Mouse (Mus musculus): ENCODE measurements around the gene Hist1h2bf. TPM values are rescaled to one million over a fixed set of nuclear protein-coding genes. Genes with fewer than 3 reads are reported as not detected.
"Not testable (repeated sequence)": the region's sequence is repeated elsewhere in the genome, so short reads cannot be mapped to it uniquely, and the experiment has no call there.

Gene Hist1h2bf
- polyA plus RNA-seq, 1 experiment from 2014 or later: 6.7 TPM

DNA sequence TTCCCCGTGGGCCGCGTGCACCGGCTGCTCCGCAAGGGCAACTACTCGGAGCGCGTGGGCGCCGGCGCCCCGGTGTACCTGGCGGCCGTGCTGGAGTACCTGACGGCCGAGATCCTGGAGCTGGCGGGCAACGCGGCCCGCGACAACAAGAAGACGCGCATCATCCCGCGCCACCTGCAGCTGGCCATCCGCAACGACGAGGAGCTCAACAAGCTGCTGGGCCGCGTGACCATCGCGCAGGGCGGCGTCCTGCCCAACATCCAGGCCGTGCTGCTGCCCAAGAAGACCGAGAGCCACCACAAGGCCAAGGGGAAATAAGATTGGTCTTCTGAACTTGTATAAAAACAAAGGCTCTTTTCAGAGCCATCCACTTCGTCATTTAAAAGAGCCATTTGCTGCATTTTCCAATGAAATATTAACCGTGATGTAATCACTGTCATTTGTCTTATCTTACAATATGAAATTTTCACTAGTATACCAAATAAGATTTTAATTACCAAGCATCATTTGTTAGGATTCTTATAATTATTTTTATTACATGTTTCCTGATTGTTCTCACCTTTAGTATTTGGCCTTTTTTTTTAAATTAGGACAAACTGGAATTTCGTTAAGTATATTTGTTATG, 662 bp upstream of the Hist1h2bf start:
- Histone ChIP-seq H3K9ac (ENCODE audit: low read depth, low read length) (peak overlapping the region; percentile 82), H3K27ac (ENCODE audit: low read depth, low read length) (peak overlapping the region; percentile 94), H3K4me2 (replicated peaks; ENCODE audit: low read depth, low read length) (peak overlapping the region; percentile 46), H3K4me3 (ENCODE audit: low read length) (peak overlapping the region; percentile 54)
- not testable (repeated sequence) for H3K27me3 ChIP-seq (ENCODE audit: control insufficient read depth, insufficient read depth, low read length); H3K9me3 ChIP-seq (ENCODE audit: control insufficient read depth, low read length); H3K4me1 ChIP-seq (ENCODE audit: control insufficient read depth, insufficient read depth, low read length); H3K36me3 ChIP-seq (ENCODE audit: control insufficient read depth, insufficient read depth, low read length); ATAC-seq (ENCODE audit: low FRiP score, low TSS enrichment)
- WGBS: 4% methylated on average over 7 of the region's 39 CpGs

DNA sequence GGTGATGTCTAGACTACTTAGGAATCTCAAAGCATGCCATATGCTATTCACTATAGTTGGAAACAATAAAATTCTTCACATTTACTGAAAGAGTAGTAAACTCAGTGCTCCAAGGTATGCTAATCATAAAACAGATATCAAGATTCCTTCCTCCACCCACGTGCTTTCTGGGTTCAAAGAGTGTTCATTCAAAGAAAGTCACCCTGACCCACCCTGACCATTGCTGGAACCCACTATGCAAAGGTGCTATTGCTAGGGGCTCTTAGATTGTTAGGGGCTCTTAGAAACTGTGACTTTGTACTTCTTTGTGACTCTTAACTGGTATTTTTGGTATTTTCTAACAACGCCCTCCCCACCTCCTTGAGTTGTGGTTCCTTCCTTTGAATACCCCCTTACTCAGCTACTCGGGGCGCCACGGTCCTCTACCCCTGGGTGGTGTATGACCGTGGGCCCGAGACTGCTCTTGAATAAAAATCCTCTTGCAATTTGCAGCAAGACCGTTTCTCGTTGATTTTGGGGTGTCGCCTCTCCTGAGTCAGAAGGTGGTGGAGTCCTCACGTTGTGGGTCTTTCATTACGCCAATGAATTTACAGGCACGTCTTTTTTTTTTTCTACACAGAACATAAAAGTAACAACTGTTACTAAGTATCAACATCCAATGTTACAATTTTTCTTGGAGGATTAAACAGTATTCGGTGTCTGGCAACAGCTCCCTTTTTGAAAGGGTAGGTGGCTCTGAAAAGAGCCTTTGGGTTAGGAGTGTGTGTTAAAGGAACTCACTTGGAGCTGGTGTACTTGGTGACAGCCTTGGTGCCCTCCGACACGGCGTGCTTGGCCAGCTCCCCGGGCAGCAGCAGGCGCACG, 730 bp downstream of the Hist1h2bf start:
- not testable (repeated sequence) for H3K36me3 ChIP-seq (ENCODE audit: control insufficient read depth, insufficient read depth, low read length)
- peak overlapping the region; percentile 43 for H3K4me3 ChIP-seq (ENCODE audit: low read length)

DNA sequence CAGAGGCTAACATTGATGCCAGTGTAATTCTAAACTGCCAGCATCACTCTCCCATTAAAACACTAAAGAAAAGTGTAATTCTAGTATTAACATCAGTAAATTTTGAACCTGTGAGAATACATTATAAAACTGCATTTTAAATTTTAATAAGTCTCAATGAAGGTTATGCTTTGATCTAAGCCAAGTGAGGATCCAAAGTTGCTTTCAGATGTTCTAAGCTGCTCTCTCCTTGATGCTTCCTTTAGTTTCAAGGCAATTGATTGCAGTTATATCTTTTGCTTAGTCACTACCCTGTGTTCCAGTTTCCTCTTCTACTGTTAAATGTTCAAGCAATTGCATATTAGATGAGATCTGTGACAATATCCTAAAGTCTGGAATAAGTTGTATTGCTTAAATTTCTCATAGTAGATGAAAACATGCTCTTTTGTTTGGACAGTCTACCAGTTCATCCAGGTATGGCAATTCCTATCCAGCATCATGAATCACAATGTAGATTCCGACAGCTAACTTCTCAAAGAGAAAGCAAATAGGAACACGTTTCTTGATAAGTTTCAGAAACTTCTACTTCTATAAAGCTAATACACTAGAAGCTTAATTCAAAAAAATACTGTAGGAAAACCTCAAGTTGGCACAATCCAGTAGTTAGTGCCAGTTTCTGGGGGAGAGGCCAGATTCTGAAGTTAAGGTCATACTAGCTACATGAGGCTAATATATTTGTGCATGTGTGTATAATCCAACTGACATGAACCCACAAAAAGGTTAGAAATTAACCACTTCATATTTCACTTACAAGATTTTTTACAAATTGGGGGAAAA, 1.6 kb downstream of the Hist1h2bf start:
- no peaks in the 10 kb centered on the region for H3K36me3 ChIP-seq (ENCODE audit: control insufficient read depth, insufficient read depth, low read length)
- no peak for ATAC-seq (ENCODE audit: low FRiP score, low TSS enrichment)
- 27% methylated on average over 2 of the region's 2 CpGs for WGBS

More for the DNA sequence above, 730 bp downstream of the Hist1h2bf start:
- not testable (repeated sequence) for ATAC-seq (ENCODE audit: low FRiP score, low TSS enrichment); H3K4me1 ChIP-seq (ENCODE audit: control insufficient read depth, insufficient read depth, low read length); H3K27me3 ChIP-seq (ENCODE audit: control insufficient read depth, insufficient read depth, low read length); H3K9me3 ChIP-seq (ENCODE audit: control insufficient read depth, low read length)
- Histone ChIP-seq H3K27ac (ENCODE audit: low read depth, low read length) (peak overlapping the region; percentile 92), H3K9ac (ENCODE audit: low read depth, low read length) (peak overlapping the region; percentile 82), H3K4me2 (replicated peaks; ENCODE audit: low read depth, low read length) (peak overlapping the region; percentile 69)
- WGBS: 12% methylated on average over 17 of the region's 20 CpGs

DNA sequence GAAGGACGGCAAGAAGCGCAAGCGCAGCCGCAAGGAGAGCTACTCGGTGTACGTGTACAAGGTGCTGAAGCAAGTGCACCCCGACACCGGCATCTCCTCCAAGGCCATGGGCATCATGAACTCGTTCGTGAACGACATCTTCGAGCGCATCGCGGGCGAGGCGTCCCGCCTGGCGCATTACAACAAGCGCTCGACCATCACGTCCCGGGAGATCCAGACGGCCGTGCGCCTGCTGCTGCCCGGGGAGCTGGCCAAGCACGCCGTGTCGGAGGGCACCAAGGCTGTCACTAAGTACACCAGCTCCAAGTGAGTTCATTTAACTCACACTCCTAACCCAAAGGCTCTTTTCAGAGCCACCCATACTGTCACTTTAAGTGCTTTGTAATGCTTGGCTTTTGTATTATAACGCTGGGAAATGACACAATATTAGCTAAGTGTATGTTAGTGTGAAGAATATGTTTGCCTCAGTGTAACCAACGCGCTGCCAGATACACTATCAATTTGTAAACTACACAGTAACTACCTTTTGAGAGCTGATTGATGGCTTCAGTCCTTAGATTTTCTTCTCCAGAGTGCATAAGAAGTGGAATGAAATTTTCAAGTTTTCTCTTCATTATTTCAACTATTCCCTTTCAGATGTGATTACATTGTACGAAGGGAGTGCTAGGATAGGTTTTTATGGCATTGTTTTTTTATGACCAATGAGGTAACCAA, 2.3 kb downstream of the Hist1h2bf start:
- not testable (repeated sequence) for H3K4me1 ChIP-seq (ENCODE audit: control insufficient read depth, insufficient read depth, low read length); H3K9me3 ChIP-seq (ENCODE audit: control insufficient read depth, low read length); H3K36me3 ChIP-seq (ENCODE audit: control insufficient read depth, insufficient read depth, low read length); ATAC-seq (ENCODE audit: low FRiP score, low TSS enrichment); H3K27me3 ChIP-seq (ENCODE audit: control insufficient read depth, insufficient read depth, low read length)
- under 1% methylated on average over 13 of the region's 34 CpGs for WGBS
- peak overlapping the region; percentile 92 for H3K27ac ChIP-seq (ENCODE audit: low read depth, low read length)
- peak overlapping the region; percentile 82 for H3K9ac ChIP-seq (ENCODE audit: low read depth, low read length)
- peak overlapping the region; percentile 43 for H3K4me3 ChIP-seq (ENCODE audit: low read length)
- peak overlapping the region; percentile 69 for H3K4me2 ChIP-seq (replicated peaks; ENCODE audit: low read depth, low read length)

More for the DNA sequence above, 1.6 kb downstream of the Hist1h2bf start:
- no peaks in the 10 kb centered on the region for H3K27me3 ChIP-seq (ENCODE audit: control insufficient read depth, insufficient read depth, low read length)
- H3K4me2 ChIP-seq (replicated peaks; ENCODE audit: low read depth, low read length): peak overlapping the region; percentile 69
- peak overlapping the region; percentile 82 for H3K9ac ChIP-seq (ENCODE audit: low read depth, low read length)
- 0 out of 2 replicates have a peak, but pooled peaks cover 6% of the 10 kb centered on the region for H3K4me1 ChIP-seq (ENCODE audit: control insufficient read depth, insufficient read depth, low read length)
- no peaks in the 10 kb centered on the region for H3K9me3 ChIP-seq (ENCODE audit: control insufficient read depth, low read length)
- peak overlapping the region; percentile 92 for H3K27ac ChIP-seq (ENCODE audit: low read depth, low read length)
- H3K4me3 ChIP-seq (ENCODE audit: low read length): peak overlapping the region; percentile 43

DNA sequence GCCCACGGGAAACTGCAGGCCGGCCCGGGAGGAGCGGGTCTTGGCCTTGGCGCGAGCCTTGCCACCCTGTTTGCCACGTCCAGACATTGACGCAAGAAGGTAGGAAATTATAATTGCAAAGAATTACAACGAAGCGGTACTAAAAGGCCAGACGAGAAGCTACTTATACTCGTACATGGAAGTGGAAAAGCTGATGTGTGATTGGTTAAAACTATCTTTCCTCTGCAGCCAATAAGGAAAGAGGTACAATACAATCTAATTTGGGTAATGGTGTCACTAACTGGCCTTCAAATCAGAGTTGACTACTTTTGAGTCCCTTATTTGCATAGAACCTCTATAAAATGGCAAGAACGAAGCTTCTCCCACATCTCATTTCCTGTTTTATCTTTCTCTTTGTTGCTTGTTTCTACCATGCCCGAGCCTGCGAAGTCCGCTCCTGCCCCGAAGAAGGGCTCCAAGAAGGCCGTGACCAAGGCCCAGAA, 2.9 kb downstream of the Hist1h2bf start, which contains the start of the genes Hist1h2ae and Hist1h2bg:
Gene Hist1h2ae (minus strand): TSS at position 199 of the 482 bp plus-strand sequence.
Gene Hist1h2bg (plus strand): TSS at position 375 of the 482 bp plus-strand sequence.
- Histone ChIP-seq H3K27ac (ENCODE audit: low read depth, low read length) (peak within 1 kb of the TSS; percentile 92), H3K27me3 (ENCODE audit: control insufficient read depth, insufficient read depth, low read length) (no peaks in the 10 kb centered on the region), H3K36me3 (ENCODE audit: control insufficient read depth, insufficient read depth, low read length) (no peaks in the 10 kb centered on the region), H3K4me3 (ENCODE audit: low read length) (peak within 1 kb of the TSS; percentile 43), H3K9ac (ENCODE audit: low read depth, low read length) (peak within 1 kb of the TSS; percentile 82), H3K4me2 (replicated peaks; ENCODE audit: low read depth, low read length) (peak within 1 kb of the TSS; percentile 69), H3K9me3 (ENCODE audit: control insufficient read depth, low read length) (no peaks in the 10 kb centered on the region), H3K4me1 (ENCODE audit: control insufficient read depth, insufficient read depth, low read length) (0 out of 2 replicates have a peak, but pooled peaks cover 3% of the 10 kb centered on the region)
- ATAC-seq (ENCODE audit: low FRiP score, low TSS enrichment): peak; percentile 93
- WGBS: under 1% methylated on average over 18 of the region's 18 CpGs

DNA sequence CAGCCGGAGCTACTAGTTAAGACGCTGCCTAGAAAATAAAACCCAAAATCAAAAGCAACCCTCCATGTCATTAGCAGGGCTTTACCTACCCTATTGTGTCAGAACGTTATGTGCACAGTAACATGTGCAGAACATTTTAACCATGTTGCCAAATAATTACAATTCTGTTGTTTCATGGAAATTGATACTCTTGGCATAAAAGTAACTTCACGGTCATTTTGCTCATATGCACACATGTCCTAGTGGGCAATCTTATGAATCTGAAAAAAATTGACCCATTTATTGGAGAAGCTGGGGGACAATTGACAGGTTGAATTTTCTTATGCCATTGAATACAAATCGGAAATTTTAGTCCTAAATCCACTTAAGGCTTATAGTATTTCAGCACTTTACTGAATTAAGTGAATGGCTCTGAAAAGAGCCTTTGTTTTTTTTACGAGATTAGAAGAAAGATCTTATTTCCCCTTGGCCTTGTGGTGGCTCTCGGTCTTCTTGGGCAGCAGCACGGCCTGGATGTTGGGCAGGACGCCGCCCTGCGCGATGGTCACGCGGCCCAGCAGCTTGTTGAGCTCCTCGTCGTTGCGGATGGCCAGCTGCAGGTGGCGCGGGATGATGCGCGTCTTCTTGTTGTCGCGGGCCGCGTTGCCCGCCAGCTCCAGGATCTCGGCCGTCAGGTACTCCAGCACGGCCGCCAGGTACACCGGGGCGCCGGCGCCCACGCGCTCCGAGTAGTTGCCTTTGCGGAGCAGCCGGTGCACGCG, 3.6 kb downstream of the Hist1h2bf start:
- H3K9me3 ChIP-seq (ENCODE audit: control insufficient read depth, low read length); H3K27me3 ChIP-seq (ENCODE audit: control insufficient read depth, insufficient read depth, low read length); H3K36me3 ChIP-seq (ENCODE audit: control insufficient read depth, insufficient read depth, low read length); H3K4me1 ChIP-seq (ENCODE audit: control insufficient read depth, insufficient read depth, low read length); ATAC-seq (ENCODE audit: low FRiP score, low TSS enrichment): not testable (repeated sequence)
- WGBS: 1% methylated on average over 19 of the region's 41 CpGs
- Histone ChIP-seq H3K4me2 (replicated peaks; ENCODE audit: low read depth, low read length) (peak overlapping the region; percentile 40), H3K9ac (ENCODE audit: low read depth, low read length) (peak overlapping the region; percentile 51), H3K4me3 (ENCODE audit: low read length) (peak overlapping the region; percentile 43), H3K27ac (ENCODE audit: low read depth, low read length) (peak overlapping the region; percentile 92)

DNA sequence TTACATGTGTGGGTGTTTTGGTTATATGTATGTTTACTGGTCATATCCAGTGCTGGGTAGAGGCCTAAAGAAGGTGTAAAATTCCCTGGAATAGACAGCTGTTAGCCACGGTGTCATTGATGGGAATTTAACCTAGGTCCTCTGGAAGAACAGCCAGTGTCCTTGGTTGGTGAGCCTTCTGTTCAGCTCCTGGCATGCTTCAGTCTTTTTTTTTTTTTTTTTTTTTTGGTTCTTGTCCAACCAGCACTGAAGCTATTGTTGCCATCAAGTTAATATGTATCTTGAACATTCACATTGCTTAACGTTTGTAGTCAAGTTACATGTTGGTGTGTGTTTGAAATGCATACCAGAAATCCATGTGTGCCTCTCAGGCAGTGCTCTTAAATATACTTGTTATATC, 9.5 kb downstream of the Hist1h2bf start:
- no peak for ATAC-seq (ENCODE audit: low FRiP score, low TSS enrichment)
- no peak overlapping the region for H3K9ac ChIP-seq (ENCODE audit: low read depth, low read length)
- WGBS: 83% methylated on average over 2 of the region's 2 CpGs
- H3K27ac ChIP-seq (ENCODE audit: low read depth, low read length): peak overlapping the region; percentile 99
- H3K4me3 ChIP-seq (ENCODE audit: low read length): no peak overlapping the region
- H3K4me1 ChIP-seq (ENCODE audit: control insufficient read depth, insufficient read depth, low read length): no peaks in the 10 kb centered on the region
- H3K9me3 ChIP-seq (ENCODE audit: control insufficient read depth, low read length): no peaks in the 10 kb centered on the region
- no peaks in the 10 kb centered on the region for H3K36me3 ChIP-seq (ENCODE audit: control insufficient read depth, insufficient read depth, low read length)
- H3K4me2 ChIP-seq (replicated peaks; ENCODE audit: low read depth, low read length): no peak overlapping the region
- no peaks in the 10 kb centered on the region for H3K27me3 ChIP-seq (ENCODE audit: control insufficient read depth, insufficient read depth, low read length)
